Mouse (Mus musculus): ENCODE measurements around the gene Cck.

GRCm38 (mm10) chr9:121445364-121445763 is 50.1 kb downstream of the Cck start:
- TF ChIP-seq POLR2A (IDR thresholded peaks at IDR 0.05; ENCODE audit: borderline replicate concordance, low read depth, low read length) (no peak), CTCF (IDR thresholded peaks at IDR 0.05; ENCODE audit: low read depth, low read length) (no peak)
